Mouse (Mus musculus): ENCODE data around the gene Serinc5.
A peak's percentile ranks its signal among the peaks of the same experiment; 100 is the strongest.

The Serinc5 gene

DNA sequence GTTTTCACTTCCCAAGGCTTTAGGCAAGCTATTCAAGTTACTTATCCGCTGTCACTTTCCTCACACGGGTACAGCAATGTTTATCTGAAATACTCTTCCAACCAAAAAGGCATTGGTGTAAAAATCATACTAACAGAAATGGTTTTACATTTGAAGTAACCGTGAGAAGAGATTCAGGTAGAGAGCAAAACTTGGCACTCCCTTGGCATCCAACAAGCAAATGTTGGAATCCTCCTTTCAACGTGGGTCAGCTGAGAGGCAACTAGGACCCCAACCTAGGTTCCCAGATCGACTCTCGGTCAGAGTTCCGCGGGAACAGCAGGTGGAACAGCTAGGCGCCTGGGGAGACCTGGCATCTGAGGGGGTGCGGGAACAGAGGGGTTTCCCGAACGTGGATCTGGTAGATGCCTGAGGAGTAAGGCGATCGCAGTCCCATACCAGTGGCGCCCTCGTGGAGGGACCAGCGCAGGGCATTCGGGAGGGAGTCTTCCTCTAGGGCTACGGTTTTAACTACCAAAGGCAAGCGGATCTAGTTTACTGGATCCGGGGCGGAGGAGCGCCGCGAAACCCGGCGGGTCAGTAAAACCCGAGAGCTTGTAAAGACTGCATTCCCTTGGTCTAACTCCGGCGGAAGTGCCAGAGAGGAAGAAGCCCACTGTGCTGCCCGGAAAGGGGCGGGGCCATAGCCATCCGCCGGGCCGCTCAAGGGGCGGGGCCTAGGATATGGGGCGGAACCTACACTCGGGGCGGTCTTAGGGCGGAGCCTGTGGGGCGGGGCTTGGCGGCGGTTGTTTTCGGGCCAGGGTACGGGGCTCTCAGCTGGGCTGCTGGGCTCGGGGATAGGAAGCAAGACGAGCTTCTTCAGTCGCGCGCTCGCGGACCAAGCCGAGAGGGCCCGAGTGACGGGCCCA is at the start of gene Serinc5:
Serinc5 (plus strand) TSS at position 781 of the 911 bp plus-strand sequence.
- peak; percentile 97 for DNase-seq (ENCODE audit: low spot score in 2 of 2)

DNA sequence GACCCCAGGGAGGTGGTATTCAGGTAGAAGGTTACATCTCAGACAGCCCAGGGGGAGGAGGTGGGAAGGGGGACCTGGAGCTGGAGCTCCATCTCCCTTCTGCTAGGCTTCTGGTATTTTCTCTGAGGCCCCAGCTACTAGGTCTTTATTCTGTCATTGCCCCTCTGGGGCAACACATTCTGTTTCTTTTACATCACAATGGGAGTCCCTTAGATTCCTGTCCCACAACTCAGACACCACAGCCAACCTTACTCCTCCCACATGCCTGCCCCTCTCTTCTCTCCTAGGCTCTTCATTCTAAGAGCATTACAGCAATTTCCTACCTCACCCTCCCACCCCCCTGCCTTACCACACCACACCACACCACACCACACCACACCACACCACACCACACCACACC is 34.8 kb upstream of the Serinc5 start, which contains the start of gene Spz1:
Spz1 (minus strand) TSS at position 101 of the 400 bp plus-strand sequence.
- DNase-seq (ENCODE audit: low spot score in 2 of 2), result no peak

- DNase-seq (ENCODE audit: low spot score in 2 of 2), result no peak
Observed at GRCm38 (mm10) chr13:92576688-92577087, 34.2 kb upstream of the Serinc5 start.

DNA sequence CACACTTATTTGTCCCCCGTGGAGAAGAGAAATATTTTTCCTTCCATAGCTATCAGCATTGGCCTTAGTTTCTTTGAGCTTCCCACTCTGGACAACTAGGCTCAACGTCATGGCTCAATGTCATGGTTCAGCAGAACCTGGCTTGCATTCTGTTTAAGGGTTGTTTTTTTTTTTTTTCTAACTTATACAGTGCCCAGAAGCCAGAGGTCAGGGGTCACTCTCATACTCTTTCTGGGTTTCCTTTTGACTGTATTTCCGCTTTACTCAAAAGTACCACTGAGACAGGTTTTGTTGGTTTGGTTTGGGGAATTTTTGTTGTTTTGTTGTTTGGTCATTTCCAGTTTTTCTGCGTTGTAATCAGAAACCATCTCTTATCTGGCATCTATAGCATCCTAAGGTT is 32.7 kb upstream of the Serinc5 start:
- DNase-seq (ENCODE audit: low spot score in 2 of 2), result no peak

DNA sequence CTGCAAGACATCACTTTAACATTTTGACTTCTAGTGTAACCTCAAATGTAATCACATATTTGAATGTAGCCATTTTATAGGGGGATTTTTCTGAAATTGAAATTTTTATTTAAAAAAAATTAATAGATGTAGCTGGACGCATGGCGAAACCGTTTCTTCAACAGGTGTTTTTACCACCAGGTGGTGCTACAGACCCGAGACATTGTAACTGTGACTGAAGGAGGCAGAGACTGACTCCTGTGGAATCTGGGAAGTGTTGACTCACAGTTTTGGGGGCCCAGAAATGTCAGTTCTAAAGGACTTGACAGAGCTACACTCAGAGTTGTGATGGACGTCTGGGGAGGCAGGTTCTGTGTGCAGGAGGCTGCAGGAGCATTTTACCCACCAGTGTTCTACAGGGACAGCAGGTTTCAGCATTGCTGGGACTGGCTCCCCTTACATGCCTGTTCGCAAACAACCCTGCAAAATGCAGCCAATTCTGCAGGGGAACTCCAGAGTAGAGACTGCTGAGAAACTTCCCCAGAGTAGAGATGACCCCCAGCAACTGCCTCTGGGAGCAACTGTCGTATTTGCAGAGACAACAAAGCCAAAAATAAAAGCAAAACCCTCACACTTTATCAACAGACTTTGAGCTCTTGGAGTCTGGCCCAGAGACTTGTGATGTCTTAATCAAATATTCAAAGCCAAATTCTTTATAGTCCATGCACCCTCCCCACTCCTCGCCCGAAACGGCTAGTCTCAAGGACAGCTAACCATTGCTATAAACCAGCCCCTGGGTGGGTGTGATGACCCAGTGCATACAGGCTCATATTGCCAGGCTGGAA is 30.5 kb upstream of the Serinc5 start:
- DNase-seq (ENCODE audit: low spot score in 2 of 2), result peak; percentile 53 to 79

- no peak for DNase-seq (ENCODE audit: low spot score in 2 of 2)
Observed at GRCm38 (mm10) chr13:92584094-92584717, 26.7 kb upstream of the Serinc5 start.

DNA sequence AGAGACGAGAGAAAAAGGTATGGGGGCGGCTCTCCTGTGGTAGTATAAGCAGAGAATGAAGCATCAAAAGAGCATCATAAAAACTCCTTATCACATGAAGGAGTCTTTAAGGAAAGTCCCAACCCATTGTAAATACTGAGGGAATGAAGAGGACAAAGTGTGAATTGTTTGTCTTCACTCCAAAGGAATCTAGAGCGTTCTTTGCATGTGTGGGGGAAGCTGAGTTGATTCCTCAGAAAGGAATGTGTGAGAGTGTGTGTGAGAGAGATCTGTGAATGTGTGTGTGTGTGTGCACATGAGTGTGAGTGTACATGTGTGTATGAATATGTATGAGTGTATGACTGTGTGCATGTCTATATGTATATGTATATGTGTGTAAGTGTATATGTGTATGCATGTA is 22.2 kb upstream of the Serinc5 start:
- no peak for DNase-seq (ENCODE audit: low spot score in 2 of 2)

- DNase-seq (ENCODE audit: low spot score in 2 of 2), result no peak
Observed at GRCm38 (mm10) chr13:92589255-92589654, 21.6 kb upstream of the Serinc5 start.

DNA sequence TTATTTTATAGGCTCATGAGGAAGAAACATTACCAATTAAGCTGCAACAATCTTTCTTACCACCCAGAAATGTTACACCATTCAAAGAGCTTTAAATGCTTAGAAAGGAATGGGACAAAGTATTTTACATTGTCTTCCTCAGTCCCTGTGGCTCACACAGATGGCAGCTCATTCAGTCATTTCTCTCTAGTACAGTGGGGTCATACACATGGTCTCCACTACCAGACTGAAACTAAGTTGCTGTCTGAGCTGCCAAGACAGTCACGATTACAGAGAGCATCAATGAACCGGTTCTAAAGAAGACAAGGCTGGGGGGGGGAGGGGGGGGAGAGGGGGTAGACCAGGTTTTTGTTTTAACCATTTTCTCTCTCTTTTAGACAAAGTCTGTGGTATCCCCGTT is 19.7 kb upstream of the Serinc5 start:
- no peak for DNase-seq (ENCODE audit: low spot score in 2 of 2)

DNA sequence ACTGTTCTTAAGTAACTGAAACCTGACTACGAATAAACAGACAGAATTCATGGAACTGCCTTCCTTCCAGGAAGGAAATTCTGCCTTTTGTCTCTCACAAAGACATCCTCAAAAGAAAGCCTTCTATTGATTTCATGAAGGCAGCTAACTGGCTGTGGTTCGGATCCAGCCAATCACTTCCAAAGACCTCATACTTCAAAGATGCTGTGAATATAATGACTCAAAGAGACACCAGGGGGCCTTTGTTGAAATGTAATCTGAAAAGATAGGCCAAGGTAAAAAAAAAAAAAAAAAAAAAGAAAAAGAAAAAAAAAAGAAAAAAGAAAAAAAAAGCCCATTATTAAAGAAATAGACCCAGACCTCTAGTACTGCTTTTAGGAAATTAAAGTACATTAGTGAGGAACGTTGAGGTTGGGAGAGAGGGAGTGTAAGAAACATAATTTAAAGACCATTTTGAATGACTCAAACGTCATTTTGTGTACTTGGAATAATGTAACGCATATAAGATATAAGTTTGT is 18.6 kb upstream of the Serinc5 start:
- no peak for DNase-seq (ENCODE audit: low spot score in 2 of 2)

DNA sequence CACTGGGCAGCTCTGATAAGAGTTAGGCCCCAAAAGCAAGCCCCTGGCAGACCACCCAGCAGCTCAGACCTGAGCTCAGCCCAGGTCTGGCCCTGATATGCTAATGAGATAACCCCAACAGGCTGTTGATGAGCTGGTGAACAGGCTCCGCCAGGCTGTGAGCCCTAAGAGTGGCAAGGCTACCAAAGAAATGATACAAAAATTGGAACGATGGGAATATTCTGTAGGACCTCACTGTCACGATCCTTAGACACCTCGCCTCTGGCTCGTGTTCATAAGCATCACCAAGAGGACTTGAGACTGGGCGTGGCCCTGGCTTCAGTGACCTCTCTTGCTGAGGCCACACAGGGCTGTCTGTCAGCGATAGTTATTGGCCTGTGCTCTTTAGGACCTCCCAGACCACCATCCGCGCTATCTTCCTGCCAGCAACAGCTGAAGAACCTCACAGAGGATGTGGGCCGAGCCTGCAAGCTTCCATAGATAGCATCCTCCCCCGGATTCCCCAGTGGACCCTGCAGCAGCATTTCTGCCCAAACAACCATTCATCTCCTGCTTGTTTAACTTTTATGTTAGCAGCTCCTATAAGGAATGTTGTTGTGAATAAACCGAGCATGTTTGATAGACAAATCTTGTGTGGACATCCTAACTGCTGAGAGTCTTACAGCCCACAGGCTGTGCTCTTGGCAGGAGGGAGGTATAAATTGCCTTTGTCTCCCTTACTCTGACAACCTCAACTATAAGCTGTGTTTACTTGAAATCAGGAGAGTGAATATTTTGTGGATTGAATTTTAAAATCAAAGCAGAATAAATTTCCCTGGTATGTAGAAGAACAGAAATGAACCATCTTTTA is 17.9 kb upstream of the Serinc5 start:
- peak in 1 of 2 experiments; percentile 57 for DNase-seq (ENCODE audit: low spot score in 2 of 2)

- DNase-seq (ENCODE audit: low spot score in 2 of 2), result no peak
Observed at GRCm38 (mm10) chr13:92593731-92594396, 17.0 kb upstream of the Serinc5 start.

GRCm38 (mm10) chr13:92594481-92594880 is 16.4 kb upstream of the Serinc5 start:
- DNase-seq (ENCODE audit: low spot score in 2 of 2), result no peak

DNA sequence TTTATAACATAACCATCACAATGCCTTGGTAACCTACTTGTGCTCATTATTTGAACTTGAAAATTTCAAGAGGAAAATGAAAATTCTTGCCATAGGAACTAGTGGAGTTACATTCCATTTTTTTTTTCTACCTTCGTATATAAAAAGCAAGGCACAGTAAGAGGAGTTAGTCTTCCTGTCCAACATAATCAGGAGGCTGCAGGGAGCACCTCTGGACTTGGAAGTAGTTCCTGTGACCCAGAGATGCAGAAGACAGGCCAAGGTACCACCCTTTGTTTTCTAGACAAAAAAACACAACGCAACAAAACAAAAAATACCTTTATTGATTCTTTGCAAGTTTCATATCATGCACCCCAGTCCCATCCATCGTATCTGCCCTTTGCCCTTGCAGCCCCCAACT is 16.0 kb upstream of the Serinc5 start:
- no peak for DNase-seq (ENCODE audit: low spot score in 2 of 2)

DNA sequence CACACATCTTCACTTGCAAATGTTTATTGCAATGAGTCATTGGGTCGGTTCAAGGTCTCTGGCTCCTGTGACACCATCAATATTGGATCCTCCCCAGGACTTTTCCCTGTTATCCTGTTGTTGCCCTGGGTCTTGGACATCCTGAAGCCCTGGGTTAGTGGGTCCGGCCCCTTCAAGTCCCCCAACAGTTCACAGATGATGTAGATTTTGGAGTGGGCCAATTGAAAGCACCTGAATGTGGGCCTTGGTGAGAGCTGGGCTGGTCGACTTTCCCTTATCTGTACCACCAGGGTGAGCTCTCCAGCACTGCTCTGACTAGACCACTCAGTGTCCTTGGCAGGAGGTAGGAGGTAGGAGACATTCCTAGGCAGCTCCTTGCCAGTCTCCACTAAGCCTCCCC is 15.5 kb upstream of the Serinc5 start:
- DNase-seq (ENCODE audit: low spot score in 2 of 2), result no peak

DNA sequence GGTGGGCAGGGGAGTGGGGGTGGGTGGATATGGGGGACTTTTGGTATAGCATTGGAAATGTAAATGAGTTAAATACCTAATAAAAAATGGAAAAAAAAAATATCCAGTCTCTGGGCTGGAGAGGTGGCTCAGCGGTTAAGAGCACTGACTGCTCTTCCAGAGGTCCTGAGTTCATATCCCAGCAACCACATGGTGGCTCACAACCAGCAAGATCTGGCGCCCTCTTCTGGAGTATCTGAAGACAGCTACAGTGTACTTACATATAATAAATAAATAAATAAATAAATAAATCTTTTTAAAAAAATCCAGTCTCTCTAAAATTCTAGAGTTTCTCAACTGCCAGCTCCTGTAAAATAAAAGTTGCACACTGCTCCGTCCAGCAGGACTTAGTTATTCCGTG is 5.6 kb upstream of the Serinc5 start:
- DNase-seq (ENCODE audit: low spot score in 2 of 2), result peak in 1 of 2 experiments; percentile 17

DNA sequence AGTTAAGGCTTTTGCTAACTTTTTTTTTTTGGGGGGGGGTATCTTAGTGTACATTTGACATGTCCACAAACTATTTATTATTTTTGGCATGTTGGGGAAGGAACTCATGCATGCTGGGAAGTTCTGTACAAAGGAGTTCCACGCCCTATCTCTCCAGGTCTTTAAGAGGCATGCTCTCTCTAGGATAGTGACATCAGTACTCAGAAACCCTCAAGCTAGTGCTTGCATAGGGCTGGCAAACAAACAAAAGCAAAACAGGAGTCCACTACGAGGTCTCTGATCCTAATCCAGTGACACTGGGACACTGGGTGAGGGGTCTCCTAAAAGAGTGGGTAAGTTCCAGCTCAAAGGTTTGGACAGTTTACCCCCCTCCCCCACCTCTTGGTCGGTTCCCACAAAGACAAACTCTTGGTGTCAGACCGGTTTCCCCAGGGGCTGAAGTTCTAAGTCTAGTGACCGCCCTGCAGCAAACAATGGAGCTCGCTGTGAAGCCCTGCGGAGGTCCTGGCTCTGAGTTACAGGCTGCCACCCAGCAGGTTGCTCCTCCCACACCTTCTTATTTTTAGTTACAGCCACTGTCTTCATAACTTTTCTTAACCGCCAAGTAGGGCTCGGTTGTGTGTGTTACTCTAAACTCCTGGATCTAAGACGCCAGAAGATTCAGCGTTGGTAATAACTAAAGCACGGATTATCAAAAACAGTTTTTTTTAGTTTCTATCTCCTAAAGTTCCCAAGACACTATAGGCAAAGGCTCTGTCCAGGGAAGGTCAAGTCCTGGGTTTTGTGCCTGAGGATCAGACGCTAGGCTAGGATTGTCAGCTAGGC is 1.2 kb upstream of the Serinc5 start:
- DNase-seq (ENCODE audit: low spot score in 2 of 2), result peak; percentile 33 to 54

DNA sequence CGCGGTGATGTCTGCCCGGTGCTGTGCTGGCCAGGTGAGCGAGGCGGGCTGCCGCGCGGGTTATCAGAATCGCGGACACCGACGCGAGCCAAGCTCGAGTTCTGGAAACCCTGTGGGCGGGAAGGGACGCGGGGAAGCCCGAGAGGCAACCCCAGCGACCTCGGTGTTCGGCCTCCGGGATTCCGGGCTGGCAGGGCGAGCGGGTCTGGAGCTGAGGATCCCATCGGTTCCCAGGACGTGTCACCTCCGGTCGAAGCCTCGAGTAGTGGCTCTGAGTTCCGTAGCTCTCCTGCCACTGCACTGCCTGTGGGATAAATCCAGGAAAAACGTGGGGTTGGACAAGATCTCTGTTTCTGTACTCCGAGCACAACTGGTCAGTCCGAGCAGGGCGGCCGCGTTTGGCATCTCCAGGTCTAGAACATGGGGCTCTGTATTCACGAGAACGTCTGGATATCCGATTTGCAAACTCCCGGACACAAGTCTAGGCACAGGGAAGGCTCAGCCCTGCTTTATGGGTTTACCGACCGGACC is 428 bp downstream of the Serinc5 start:
- DNase-seq (ENCODE audit: low spot score in 2 of 2), result peak in 1 of 2 experiments; percentile 61

DNA sequence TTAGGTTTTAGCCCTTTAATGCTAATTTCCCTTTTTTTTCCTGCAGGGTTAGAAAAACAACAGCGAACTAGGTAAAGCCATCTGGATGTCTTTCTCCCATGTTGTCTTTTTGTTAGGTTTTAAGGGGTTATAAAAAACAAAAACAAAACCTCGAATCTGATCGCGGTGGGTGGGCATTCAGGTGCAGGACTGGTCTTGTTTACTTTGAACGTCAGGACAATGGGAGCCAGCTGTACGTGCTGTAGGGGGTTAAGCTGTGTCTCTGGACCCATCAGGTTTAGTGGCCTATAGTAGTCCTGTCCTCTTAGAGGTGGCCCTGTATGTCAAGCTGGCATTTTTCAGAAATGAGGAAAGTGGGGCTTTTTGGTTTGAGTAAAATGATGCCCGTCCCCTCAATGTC is 1.0 kb downstream of the Serinc5 start:
- peak in 1 of 2 experiments; percentile 24 for DNase-seq (ENCODE audit: low spot score in 2 of 2)

Data from right cerebral cortex, postnatal 10 days (tissue).